Mouse (Mus musculus): ENCODE measurements around the gene 7530416G11Rik.

7530416G11Rik gene

DNA sequence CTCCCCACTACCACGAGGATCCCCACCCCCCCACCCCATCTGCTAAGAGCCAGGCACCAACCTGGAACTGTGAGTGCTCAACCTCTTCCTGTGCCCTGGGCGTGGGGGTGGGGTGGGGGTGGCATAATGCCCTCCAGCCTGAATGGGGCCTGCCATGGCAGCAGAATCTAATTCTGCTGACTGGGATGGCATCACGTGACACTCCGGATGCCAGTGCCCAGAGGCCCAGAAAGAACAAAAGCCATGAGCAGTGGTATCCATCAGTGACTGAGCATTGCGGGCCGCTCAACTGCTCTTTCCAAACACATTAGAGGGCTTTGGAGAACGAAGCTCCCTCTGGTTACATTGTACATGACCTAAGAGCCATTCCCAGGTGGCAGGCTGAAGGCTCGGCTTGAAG is at the start of gene 7530416G11Rik:
TSS of gene 7530416G11Rik (minus strand) at position 101 of the 400 bp plus-strand sequence.
- DNase-seq (ENCODE audit: low spot score in 2 of 2), result no peak

DNA sequence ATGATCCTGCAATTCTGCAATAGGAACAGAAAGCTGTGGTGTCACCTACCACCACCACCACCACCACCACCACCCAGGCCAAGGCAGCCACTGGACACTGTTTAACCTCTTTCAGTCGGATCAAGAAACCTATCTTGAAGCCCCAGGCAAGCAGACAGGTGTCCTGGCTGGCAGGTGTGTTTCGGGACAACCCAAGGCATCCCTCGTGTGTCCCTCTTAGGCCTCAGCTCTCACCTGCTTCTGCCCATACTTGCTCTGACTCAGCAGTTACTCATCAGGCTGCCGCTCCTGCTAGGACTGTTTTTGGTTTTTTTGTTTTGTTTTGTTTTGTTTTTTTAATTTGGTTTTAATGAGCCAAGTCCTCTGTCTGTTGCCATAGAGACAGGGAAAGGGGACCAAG is 43.5 kb upstream of the 7530416G11Rik start:
- no peak for DNase-seq (ENCODE audit: low spot score in 2 of 2)

DNA sequence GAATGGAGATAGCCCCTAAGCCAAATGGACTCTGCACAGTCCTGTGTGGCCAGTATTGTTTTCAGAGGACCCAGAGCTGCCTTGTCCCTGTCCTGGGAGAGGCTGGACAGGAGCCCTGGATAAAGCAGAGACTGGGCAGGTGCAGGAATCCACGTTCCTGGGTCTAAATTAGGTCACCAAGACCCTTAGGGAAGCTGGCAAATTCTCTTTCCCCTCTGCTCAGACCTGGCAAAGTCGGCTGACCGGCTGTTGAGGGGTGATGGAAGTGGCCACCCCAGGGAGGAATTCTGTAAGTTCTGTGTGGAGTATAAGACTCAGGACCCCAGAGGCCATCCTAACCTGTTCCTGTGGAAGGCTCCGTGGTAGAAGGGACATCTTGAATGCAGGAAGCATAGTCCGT is 42.3 kb upstream of the 7530416G11Rik start:
- no peak for DNase-seq (ENCODE audit: low spot score in 2 of 2)

DNA sequence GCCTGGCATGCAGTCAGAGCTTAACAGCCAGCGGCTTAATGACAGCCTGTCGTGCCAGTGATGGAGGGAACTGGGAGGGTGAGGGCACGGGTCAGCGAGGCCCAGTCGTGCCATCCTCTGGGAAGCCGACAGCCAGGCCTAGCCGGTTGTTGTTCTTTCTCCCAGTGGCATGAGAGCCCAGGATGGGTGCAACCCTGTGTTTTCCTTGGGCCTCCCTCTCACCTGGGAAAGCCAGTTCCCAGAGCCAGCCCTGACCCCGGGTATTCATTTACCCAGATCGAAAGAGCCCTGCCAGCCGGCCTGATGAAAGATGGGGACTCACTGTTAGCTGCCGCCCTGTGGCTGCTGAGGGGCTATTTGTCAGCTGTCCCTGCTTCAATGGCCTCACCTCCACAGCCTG is 35.1 kb upstream of the 7530416G11Rik start:
- no peak for DNase-seq (ENCODE audit: low spot score in 2 of 2)

DNA sequence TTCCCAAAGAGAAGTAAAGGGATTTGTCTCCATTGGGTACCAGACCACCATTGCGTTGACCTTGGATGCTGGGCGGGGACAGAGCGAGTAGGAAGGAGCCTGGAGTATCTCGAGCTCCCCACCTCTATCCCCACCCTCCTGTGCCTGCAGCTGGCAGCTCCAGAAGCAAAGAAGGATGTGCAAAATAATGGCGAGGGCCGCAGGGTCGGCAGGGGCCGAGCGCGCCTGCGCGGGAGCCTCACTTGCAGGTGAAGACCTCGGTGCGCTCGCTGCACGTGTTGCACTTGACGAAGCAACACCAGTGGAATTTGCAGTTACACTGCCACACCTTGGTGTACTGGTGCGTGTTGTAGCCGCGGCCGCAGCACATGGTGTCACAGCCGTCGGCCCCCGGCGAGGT is 34.1 kb upstream of the 7530416G11Rik start:
- DNase-seq (ENCODE audit: low spot score in 2 of 2), result no peak

DNA sequence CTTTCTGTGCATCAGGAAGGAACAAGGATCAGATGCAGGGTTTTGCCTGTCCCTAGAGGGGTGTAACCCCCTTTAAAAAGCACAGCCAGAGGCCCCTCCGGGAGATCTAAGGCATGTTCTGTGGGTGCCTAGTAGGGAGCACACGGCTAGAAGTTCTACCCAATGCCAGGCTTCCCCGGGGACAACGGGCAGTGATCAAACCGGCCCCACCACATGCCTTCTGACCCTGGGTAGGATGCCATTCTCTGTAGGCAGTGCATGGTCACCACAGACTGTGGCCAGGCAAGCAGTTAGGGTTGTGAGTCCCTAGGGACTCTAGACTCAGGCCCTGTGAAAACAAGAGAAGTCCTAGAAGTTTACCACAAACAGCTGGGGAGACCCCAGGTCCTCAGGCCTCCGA is 31.6 kb upstream of the 7530416G11Rik start:
- DNase-seq (ENCODE audit: low spot score in 2 of 2), result no peak

DNA sequence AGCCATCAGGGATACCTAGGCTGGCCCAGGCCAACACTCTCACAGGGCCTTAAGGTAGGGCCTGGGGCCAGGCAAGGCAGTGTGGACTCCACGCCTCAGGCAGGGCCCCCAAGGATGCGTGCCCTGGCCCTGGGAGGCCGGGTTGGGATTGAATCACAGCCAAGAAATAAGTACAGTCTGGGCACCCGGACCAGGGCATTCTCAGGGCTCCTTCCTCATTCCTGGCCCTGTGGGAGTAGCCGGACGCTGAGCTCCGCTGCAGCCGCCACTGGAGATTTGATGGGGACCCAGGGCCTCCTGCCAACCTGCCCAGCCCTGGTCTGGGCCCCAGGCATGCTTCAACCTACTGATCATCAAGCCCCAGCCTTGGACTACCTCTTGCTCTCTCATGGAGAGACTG is 31.2 kb upstream of the 7530416G11Rik start:
- DNase-seq (ENCODE audit: low spot score in 2 of 2), result no peak

DNA sequence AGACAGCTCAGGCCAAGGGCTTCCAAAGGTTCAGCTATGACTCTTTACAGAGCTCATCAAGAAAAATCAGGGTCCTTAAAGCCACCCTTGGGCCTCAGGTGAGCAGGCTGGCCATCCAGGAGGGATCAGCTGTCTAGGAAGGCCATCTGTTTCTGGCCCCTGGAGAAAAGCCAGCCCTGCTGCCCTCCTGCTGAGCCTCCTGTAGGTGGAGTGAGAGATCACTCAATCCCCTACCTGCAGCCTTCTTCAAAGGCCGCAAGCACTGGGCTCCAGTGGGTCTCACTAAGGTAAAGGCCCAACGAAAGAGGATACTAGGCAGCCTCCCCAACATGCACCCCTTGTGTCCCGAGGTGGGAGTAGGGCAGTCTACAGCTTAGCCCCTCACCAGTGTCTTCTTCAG is 29.0 kb upstream of the 7530416G11Rik start:
- DNase-seq (ENCODE audit: low spot score in 2 of 2), result no peak

GRCm38 (mm10) chr15:85529911-85530310 is 26.9 kb upstream of the 7530416G11Rik start:
- no peak for DNase-seq (ENCODE audit: low spot score in 2 of 2)

GRCm38 (mm10) chr15:85524404-85524950 is 21.4 kb upstream of the 7530416G11Rik start:
- no peak for DNase-seq (ENCODE audit: low spot score in 2 of 2)

- peak in 1 of 2 experiments; percentile 15 for DNase-seq (ENCODE audit: low spot score in 2 of 2)
These were observed 20.4 kb upstream of the 7530416G11Rik start for GRCm38 (mm10) chr15:85523173-85523991.

DNA sequence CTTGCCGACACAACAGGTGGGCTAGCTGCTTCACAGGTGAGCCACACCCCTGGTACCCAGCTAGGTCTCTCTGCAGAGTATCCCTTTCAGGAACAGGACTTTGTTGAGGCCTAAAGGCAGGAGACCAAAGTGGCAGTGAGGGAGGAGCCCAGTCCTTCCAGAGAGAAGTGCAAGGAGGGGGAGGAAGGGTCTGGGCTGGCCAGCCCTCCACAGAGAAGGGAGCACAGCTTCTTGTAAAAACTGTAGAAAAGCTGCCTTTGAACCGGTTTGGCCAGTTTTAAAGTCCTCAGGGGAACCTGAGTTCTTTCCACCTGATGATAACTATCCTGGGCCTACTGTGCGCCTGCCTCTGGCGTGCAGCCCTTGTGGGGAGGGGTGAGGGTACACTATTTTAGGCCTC is 16.4 kb upstream of the 7530416G11Rik start:
- no peak for DNase-seq (ENCODE audit: low spot score in 2 of 2)

- DNase-seq (ENCODE audit: low spot score in 2 of 2), result no peak
These were observed 4.5 kb upstream of the 7530416G11Rik start for GRCm38 (mm10) chr15:85507370-85508014.

- DNase-seq (ENCODE audit: low spot score in 2 of 2), result no peak
These were observed 3.7 kb upstream of the 7530416G11Rik start for GRCm38 (mm10) chr15:85506680-85507079.

DNA sequence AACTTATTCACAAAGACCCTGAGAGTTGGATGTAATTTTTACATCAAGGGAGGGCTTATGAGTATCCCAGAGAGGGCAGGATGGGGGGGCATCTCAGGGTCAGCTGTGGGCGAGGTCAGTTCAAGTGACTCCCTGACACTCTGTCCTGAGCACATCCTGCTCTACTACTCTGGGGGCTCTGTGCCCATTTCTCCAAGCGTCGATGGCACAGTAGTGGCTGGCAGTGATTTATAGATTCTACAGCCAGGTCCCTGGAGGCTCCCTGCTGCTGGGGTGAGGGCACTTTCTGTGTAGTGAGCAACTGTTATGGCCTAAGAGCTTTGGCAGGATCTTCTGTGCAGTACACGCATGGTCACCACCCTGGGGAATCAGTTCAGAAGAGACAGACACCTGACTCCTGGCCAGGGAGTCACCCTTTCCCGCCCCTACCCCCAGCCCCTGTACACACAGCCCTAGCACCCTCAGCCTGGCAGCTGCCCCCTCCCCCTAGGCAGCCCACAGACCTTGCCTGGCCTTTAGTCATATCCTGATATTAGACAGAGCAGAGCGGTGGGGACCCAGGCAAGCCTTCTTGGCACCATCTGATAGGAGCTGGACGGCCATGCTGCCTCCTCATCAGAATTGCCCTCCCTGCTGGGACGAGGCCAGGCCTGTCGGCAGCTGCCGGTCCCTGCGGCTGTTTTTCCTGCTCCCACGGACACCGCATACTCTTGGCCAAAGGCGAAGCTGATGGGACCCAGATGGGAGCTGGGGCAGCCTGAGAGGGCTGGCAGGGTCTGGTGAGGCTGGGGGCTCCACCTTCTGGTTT is 2.3 kb upstream of the 7530416G11Rik start:
- no peak for DNase-seq (ENCODE audit: low spot score in 2 of 2)

DNA sequence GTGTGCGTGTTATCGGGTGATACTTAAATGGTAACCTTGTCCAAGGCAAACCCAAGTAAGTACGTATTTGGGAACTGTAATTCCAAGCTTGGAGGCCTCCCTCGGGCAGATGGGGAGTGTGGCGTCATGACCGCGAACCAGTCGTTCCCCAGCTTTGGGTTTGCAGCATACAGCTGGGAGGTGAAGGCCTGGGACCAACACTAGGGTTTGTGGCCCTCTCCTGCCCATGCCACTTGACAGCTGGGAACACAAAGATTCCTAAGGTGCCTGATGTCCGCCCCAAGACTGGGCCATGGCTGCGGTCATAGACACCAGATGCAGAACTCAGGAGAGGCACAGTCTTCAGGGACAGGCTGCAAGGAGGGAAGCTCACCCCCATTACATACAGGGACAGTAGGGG is 2.8 kb downstream of the 7530416G11Rik start:
- DNase-seq (ENCODE audit: low spot score in 2 of 2), result no peak

GRCm38 (mm10) chr15:85497981-85498475 is 5.0 kb downstream of the 7530416G11Rik start:
- no peak for DNase-seq (ENCODE audit: low spot score in 2 of 2)

- DNase-seq (ENCODE audit: low spot score in 2 of 2), result no peak
These were observed 5.5 kb downstream of the 7530416G11Rik start for GRCm38 (mm10) chr15:85497548-85497947.

- peak; percentile 71 to 85 for DNase-seq (ENCODE audit: low spot score in 2 of 2)
These were observed 8.8 kb downstream of the 7530416G11Rik start for GRCm38 (mm10) chr15:85494163-85494621.

DNA sequence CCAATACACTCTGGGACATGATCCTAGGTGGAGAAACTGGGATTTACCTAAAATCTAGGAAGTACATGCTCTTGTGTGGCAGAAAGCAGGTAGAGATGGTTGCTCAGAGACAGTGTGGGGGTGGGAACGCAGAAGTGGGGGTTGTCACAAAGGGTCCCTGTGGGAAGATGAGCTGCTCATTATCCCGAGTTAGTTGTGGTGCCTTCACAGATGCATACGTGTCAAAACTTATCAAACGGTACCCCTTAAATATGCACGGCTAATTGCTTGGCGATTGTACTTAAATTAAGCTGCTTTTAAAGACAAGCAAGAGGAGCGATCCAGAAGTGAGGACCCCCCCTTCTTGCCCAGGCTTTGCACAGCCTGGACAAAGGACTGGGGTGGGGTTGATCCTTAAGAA is 13.3 kb downstream of the 7530416G11Rik start:
- DNase-seq (ENCODE audit: low spot score in 2 of 2), result no peak

GRCm38 (mm10) chr15:85488900-85489299 is 14.1 kb downstream of the 7530416G11Rik start:
- no peak for DNase-seq (ENCODE audit: low spot score in 2 of 2)

DNA sequence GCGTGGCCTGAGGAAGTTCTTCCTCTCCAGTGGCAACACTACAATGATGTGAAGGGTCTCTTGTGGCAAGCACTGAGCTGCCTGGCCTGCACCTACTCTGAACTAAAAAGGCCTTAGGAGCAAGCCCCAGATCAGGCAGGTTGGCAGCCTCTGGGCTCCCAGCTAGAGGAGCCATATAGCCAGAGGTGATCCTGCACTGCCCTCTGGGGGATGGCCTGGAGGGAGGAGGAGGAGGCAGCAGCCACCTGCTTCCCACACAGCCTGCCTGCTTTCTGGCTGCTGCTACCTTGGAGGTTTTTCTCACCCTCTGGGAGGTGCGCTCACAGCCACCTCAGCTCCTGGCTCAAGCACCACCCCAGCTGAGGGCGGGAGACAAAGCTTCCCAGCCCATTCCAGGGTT is 22.4 kb downstream of the 7530416G11Rik start:
- DNase-seq (ENCODE audit: low spot score in 2 of 2), result no peak

Data from left cerebral cortex, adult 9 months (tissue).